Mouse (Mus musculus) liver, embryonic 14.5 days (tissue): ENCODE measurements around the gene Rpain. TPM values are rescaled to one million over a fixed set of nuclear protein-coding genes. Genes with fewer than 3 reads are reported as not detected.

ENCODE experiments used
- ATAC-seq: fragments of 200-750 bp; cut with Nextera tagmentation; 2 replicates; pipeline ENCODE4 v1.8.0; 2017; ENCODE audit warnings: moderate number of reproducible peaks, mild to moderate bottlenecking, moderate library complexity; ENCODE audit not compliant: insufficient read depth
- DNase-seq, 3 experiments: peaks; one replicate each; pipeline ENCODE4 v3.0.0-alpha.2; 2012 to 2013; ENCODE audit warnings: low read depth in 3 of 3, low spot score in 3 of 3
- H3K27ac ChIP-seq: fragments of 300-500 bp; sonication (generic); 2 replicates; pipeline ENCODE4 v1.5.1; 2014; ENCODE audit warnings: moderate library complexity, mild to moderate bottlenecking, control low read depth, inconsistent platforms
- H3K27me3 ChIP-seq: fragments of 300-500 bp; sonication (generic); 2 replicates; pipeline ENCODE4 v1.6.1; 2014; ENCODE audit warnings: mild to moderate bottlenecking, low read length, moderate library complexity; ENCODE audit not compliant: control insufficient read depth, insufficient read depth
- H3K36me3 ChIP-seq: fragments of 300-500 bp; sonication (generic); replicated peaks from 2 replicates; pipeline ENCODE4 v1.6.1; 2014; ENCODE audit warnings: low read depth; ENCODE audit not compliant: control insufficient read depth, insufficient read depth
- H3K4me1 ChIP-seq, 2 experiments: fragments of 200-500 bp in 1 of 2; fragments of 300-500 bp in 1 of 2; sonication (generic) in 1 of 2; replicated peaks; 2 replicates each; pipeline ENCODE4 v1.6.1; 2012 to 2014; ENCODE audit warnings: antibody characterized with exemption in 1 of 2, inconsistent platforms in 1 of 2, low read length in 1 of 2; ENCODE audit not compliant: control insufficient read depth in 2 of 2, insufficient read depth in 2 of 2
- H3K4me2 ChIP-seq: fragments of 300-500 bp; sonication (generic); 2 replicates; pipeline ENCODE4 v1.6.1; 2014; ENCODE audit warnings: low read depth, mild to moderate bottlenecking, control low read depth, moderate library complexity
- H3K4me3 ChIP-seq, 2 experiments: fragments of 200-500 bp in 1 of 2; fragments of 300-500 bp in 1 of 2; sonication (generic) in 1 of 2; 2 replicates each; pipeline ENCODE4 v1.5.1; 2012 to 2014; ENCODE audit warnings: low read depth in 2 of 2, low read length in 2 of 2, mild to moderate bottlenecking in 2 of 2, control low read depth in 1 of 2, inconsistent platforms in 1 of 2, moderate library complexity in 1 of 2; ENCODE audit not compliant: insufficient read depth in 1 of 2
- H3K9ac ChIP-seq: fragments of 300-500 bp; sonication (generic); replicated peaks from 2 replicates; pipeline ENCODE4 v1.6.1; 2014; ENCODE audit warnings: mild to moderate bottlenecking, control low read depth, moderate library complexity
- H3K9me3 ChIP-seq: fragments of 300-500 bp; sonication (generic); 2 replicates; pipeline ENCODE4 v1.6.1; 2016; ENCODE audit warnings: low read length, mixed read lengths; ENCODE audit not compliant: control insufficient read depth
- CTCF ChIP-seq: IDR thresholded peaks from 2 replicates; pipeline ENCODE4 v1.5.1; 2016; ENCODE audit warnings: antibody characterized with exemption, low read depth, control low read depth
- EP300 ChIP-seq: IDR thresholded peaks from 2 replicates; pipeline ENCODE4 v1.6.1; 2016; ENCODE audit warnings: antibody characterized with exemption, low read depth
- WGBS: fragments of 180-500 bp; shearing (Covaris S2); extraction: QIAGEN DNeasy Blood & Tissue Kit; methylation state at CpG from one replicate; pipeline ENCODE4 v1.1.7; 2014; ENCODE audit not compliant: insufficient replicate concordance; 5-methylcytosine and 5-hydroxymethylcytosine counted together
- polyA plus RNA-seq, 2 experiments: library from polyadenylated mRNA; depleted of rRNA in 1 of 2; stranded (reverse) in 1 of 2; unstranded in 1 of 2; fragments of >200 nt; fragmentation: Nextera tagmentation in 1 of 2; extraction: Ambion mirVana in 1 of 2; gene quantifications; 2 replicates each; pipeline versions ENCODE4 v1.2.1 to v1.2.3; 2012 to 2014

Rpain gene
- polyA plus RNA-seq (2012; rRNA removed) (49.4 and 60.2 TPM in 2 replicates), polyA plus RNA-seq (2014; fragmentation: Nextera tagmentation; extraction: Ambion mirVana) (109 and 113 TPM in 2 replicates)

- H3K27ac ChIP-seq = peak within 1 kb of the TSS; percentile 97
- H3K9me3 ChIP-seq = no peaks in the 10 kb centered on the region
- ATAC-seq (peak; percentile 89), DNase-seq (peak; percentile 94 to 97 (median 96))
- under 1% methylated on average over 43 of the region's 43 CpGs for WGBS
- TF ChIP-seq EP300 (no peak), CTCF (no peak)
- peak within 1 kb of the TSS; percentile 91 for H3K9ac ChIP-seq
- H3K4me3 ChIP-seq = peak within 1 kb of the TSS; percentile 95 to 96
- peaks cover 16 to 19% of the 10 kb centered on the region in 2 experiments for H3K4me1 ChIP-seq
- H3K36me3 ChIP-seq = peaks cover 44% of the 10 kb centered on the region
- no peaks in the 10 kb centered on the region for H3K27me3 ChIP-seq
- H3K4me2 ChIP-seq = peak within 1 kb of the TSS; percentile 95
Observed at GRCm38 (mm10) chr11:70969821-70970559, at the start of gene Rpain, which contains the start of gene Nup88. Gene Rpain, plus strand, starts transcription at chr11:70970213. Gene Nup88, minus strand, starts transcription at chr11:70969973.

- DNase-seq (no peak), ATAC-seq (no peak)
- no peaks in the 10 kb centered on the region for H3K27me3 ChIP-seq
- 79% methylated on average over 5 of the region's 5 CpGs for WGBS
- H3K36me3 ChIP-seq = peaks cover 15% of the 10 kb centered on the region
- no peaks in the 10 kb centered on the region for H3K9me3 ChIP-seq
- H3K27ac ChIP-seq = no peak overlapping the region
- TF ChIP-seq CTCF (no peak), EP300 (no peak)
- no peaks in the 10 kb centered on the region for H3K4me1 ChIP-seq
- H3K9ac ChIP-seq = no peak overlapping the region
- H3K4me3 ChIP-seq = no peak overlapping the region
- H3K4me2 ChIP-seq = no peak overlapping the region
Observed at GRCm38 (mm10) chr11:70931461-70931860, 38.6 kb upstream of the Rpain start.

- TF ChIP-seq EP300 (no peak), CTCF (peak; percentile 41)
- H3K4me2 ChIP-seq = no peak overlapping the region
- H3K9ac ChIP-seq = no peak overlapping the region
- DNase-seq (no peak), ATAC-seq (no peak)
- no peaks in the 10 kb centered on the region for H3K4me1 ChIP-seq
- no peaks in the 10 kb centered on the region for H3K9me3 ChIP-seq
- no peak overlapping the region for H3K4me3 ChIP-seq
- H3K27me3 ChIP-seq = no peaks in the 10 kb centered on the region
- peaks cover 19% of the 10 kb centered on the region for H3K36me3 ChIP-seq
- 80% methylated on average over 7 of the region's 7 CpGs for WGBS
- no peak overlapping the region for H3K27ac ChIP-seq
Observed at GRCm38 (mm10) chr11:70935316-70935715, 34.7 kb upstream of the Rpain start.

DNA sequence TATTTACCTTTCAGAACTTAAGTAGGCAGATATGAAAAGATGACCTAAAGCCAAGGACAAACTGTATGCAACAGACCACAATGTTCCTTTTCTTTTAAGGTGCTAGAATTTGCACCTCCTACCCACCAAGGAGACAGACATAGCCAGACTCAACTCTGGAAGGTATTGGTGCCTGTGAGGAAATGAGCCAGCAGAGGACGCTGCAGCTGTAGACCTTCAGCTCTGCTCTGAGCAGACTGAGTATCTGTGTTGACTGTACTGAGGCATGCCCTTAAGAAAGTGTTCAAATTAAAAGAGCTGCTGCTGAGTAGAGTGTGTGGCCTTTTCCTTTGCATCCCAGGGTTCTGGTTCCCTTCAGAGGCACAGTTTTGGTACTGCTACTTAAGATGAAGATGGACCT is 27.4 kb upstream of the Rpain start:
- Histone ChIP-seq H3K4me2 (no peak overlapping the region), H3K4me3 (no peak overlapping the region), H3K27ac (no peak overlapping the region), H3K36me3 (peaks cover 57% of the 10 kb centered on the region), H3K4me1 (no peaks in the 10 kb centered on the region), H3K27me3 (no peaks in the 10 kb centered on the region), H3K9ac (no peak overlapping the region), H3K9me3 (no peaks in the 10 kb centered on the region)
- WGBS = 79% methylated on average over 1 of the region's 1 CpGs
- no peak for TF ChIP-seq EP300
- peak; percentile 32 for TF ChIP-seq CTCF
- DNase-seq (no peak), ATAC-seq (no peak)

GRCm38 (mm10) chr11:70943651-70944050 is 26.4 kb upstream of the Rpain start:
- Histone ChIP-seq H3K4me2 (no peak overlapping the region), H3K9me3 (no peaks in the 10 kb centered on the region), H3K4me1 (no peaks in the 10 kb centered on the region), H3K9ac (no peak overlapping the region), H3K27me3 (no peaks in the 10 kb centered on the region), H3K36me3 (peaks cover 57% of the 10 kb centered on the region), H3K4me3 (no peak overlapping the region), H3K27ac (no peak overlapping the region)
- TF ChIP-seq CTCF = no peak
- TF ChIP-seq EP300 = no peak
- DNase-seq = no peak
- ATAC-seq = no peak
- WGBS = 89% methylated on average over 7 of the region's 7 CpGs
